Mouse (Mus musculus) lung, postnatal 36 days (tissue): ENCODE results near the gene Narfl.
"Not testable (repeated sequence)": the region's sequence is repeated elsewhere in the genome, so short reads cannot be mapped to it uniquely, and the experiment has no call there.

Source experiments
- DNase-seq: peaks from one replicate; pipeline ENCODE4 v3.0.0; 2022; ENCODE audit warnings: mixed read lengths

The Narfl gene

DNA sequence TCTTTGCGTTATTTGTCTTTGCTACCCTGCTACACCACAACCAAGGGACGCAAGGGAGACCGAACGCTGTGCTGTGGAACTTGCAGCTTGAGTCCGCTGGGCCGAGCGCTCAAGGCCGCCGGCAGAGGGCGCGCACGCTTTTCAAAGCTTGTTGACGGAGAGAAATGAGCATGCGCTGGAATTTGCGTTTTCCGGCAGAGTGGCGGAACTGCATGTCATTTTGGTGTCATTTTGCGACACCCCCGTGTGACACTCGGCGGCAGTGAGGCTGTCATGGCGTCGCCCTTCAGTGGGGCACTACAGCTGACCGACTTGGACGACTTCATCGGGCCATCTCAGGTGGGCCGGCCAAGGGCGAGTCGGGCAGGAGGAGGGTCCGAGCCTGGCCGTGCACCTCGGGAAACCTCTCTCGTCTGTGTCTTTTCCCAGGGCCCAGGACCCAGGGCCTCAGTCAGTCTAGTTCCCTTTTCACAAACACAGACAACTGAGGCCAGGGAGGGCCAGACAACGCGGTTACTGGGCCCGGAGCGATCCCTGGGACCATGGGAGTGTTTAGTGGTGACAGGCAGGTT, at the start of gene Narfl:
TSS of gene Narfl (plus strand) at position 228 of the 572 bp plus-strand sequence.
- peak; percentile 98 for DNase-seq

DNA sequence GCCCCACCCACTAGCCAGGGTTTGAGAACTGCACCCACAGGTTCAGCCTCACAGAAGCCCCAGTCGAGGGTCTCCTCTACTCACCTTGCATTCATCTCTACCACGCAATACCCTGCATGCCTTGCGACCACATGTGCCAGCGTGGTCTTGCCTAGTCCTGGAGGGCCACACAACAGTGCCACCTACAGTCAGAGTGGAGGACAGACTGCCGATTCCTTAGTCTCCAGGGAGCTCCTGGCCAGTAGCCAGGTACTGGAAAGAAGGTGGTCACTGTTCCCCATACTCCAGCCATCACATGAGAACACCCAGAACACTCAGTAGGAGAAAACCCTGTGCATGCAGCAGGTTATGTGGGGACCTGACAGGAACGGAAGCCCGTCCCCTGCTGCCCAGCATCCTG, 49.7 kb upstream of the Narfl start:
- DNase-seq: no peak

DNA sequence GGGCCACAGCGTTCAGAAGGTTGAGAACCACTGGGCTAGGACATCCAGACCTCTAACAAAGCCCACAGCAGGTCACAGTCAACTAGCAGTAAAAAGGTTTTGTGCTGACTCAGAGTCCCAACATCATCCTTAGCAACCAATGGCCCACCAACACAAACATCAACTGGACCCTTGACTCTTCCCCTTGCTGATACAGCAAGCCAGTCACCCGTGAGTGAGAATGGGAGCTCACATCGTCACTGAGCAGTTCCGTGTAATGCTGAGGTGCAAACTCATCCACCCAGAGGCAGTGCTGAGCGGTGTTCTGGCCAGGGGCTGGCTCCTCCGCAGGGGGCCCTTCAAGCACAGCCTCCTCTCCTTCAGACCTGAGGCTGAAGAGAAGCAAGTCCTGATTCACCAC, 48.3 kb upstream of the Narfl start:
- DNase-seq: no peak

DNA sequence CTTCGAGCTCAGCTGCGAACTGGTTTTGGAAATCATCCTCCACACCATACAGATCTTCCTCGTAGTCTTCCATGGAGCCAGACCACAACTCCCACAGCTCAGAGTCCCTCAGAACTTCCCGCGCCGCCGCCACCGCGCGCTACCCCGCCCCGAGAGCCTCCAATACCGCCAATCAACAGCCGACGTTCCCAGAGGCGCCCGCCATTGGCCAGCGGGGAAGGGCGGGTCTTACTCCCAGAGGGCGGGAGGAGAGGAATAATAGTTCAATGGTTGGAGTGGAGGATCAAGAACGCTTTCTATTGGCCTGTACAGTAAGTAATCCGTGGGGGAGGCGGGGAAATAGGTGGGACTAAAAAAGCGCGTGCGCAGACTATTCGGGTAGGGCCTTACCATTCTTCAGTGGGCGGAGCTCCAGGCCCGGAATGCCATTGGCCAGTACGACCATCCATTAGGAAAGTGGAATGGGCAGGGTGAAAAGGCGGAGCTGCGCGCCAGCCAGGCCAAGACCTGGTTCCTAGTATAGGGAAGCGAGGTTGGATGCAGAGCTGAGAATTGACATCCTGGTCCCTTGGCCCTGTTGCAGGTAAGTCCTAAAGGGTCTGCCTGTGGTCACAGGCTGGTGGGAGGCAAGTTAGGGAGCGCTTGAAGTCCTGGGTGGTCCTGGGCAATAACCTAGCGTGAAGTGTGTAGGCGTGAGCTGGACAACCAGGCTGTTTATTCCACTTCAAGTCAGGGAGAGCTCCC, 46.1 kb upstream of the Narfl start, which contains the start of the genes Chtf18 and Rpusd1:
TSS of gene Chtf18 (minus strand) at position 155 of the 744 bp plus-strand sequence.
TSS of gene Rpusd1 (plus strand) at position 406 of the 744 bp plus-strand sequence.
- DNase-seq: peak; percentile 100

DNA sequence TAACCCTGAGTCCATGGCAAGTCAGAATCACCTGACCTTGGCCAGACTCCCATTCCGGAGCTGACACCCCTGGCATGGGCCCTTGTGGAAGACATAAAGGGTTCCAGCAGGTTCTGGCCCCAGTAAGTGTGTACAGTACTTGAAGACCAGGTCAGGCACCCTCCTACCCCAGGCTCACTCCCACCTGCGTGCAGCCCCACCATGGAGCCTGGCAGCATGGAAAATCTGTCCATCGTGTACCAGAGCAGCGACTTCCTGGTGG, 45.6 kb upstream of the Narfl start:
- no peak for DNase-seq

DNA sequence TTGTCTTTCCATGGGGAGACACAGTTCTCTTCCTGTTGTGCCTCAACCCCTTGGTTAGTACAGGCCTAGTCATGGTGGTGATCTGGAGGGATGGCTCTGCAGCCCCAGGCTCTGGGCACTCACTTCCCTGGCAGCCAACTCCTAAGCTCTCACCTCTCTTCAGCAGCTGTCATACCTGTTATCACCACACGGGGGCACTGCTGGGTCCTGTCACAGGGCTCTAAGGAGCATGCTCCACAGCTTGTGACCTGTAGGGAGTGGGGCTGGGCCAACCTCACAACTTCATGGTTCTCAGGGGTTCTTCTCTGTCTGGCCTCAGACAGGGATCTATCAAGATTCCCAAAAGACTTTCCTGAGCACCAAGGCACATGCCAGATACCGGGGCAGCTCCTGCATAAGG, 41.5 kb upstream of the Narfl start:
- peak; percentile 90 for DNase-seq

DNA sequence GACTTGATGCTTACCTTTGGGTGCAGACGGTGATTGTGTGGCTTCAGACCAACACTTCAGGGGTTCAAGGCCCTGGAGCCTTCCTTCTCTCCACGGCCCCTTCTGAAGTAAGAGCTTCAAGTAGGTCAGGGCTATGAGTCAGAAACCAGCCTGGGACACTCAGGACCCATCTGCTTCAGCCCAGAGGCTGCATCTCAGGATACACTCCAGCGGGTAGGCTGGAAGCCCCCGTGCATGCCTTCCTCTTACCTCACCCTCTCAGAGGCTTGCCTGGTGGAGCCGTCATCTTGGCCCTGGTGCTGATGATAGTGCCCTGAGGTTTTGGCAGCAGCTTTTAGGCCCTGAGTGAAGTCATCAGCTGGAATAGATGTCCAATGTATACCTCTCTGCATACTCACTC, 38.3 kb upstream of the Narfl start:
- DNase-seq: no peak

DNA sequence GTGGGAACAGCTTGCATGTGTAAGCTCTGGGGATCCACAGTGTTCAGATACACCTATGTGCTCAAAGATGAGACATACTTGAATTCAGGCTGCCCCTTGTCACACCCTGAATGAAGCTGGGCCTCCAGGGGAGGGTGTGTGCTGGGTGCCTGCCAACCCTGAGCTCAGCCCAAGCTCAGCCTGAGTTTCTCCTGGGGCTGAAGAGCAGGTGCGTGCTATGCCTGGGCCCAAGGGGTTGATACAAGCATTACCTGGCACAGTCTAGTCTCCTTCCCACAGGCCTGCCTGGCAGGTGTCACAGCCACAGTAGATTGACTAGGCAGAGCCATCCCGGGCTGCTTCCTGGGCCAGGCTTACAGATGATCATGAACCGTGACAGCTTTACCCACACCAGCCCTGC, 37.8 kb upstream of the Narfl start, which contains the start of gene Mslnl:
TSS of gene Mslnl (plus strand) at position 298 of the 400 bp plus-strand sequence.
- DNase-seq: no peak

DNA sequence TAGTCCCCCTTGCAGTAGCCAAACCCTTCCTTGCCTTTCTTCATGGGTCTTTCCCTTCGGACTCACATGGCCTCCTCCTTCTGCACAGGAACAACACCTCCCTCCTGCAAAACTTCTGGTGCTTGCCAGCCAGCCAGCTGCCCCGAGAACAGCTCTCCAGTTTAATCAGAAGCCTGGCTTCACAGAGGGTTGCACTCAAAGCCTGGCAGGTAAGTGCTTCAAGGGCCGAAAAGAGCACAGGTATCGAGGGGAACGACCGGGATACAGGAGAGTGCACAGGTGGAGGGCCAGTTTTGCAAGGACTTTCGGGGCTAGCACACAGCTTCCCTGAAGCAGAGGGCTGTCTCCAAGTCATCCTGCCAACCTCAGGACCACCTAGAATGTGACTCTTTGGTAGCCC, 34.7 kb upstream of the Narfl start:
- DNase-seq: peak; percentile 34

DNA sequence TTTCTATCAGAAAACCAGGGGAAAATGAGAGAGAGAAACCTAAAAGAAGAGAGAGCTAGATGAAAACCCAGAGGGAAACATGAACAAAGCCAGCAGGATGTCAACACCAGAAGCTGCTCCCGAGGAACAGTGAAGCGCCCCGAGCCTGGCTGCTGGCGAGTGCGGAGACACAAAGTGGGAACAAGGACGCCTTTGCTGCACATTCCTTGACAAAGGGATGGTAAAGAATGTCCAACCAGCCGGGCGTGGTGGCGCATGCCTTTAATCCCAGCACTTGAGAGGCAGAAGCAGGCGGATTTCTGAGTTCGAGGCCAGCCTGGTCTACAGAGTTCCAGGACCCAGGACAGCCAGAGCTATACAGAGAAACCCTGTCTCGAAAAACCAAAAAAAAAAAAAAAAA, 32.1 kb upstream of the Narfl start:
- not testable (repeated sequence) for DNase-seq

DNA sequence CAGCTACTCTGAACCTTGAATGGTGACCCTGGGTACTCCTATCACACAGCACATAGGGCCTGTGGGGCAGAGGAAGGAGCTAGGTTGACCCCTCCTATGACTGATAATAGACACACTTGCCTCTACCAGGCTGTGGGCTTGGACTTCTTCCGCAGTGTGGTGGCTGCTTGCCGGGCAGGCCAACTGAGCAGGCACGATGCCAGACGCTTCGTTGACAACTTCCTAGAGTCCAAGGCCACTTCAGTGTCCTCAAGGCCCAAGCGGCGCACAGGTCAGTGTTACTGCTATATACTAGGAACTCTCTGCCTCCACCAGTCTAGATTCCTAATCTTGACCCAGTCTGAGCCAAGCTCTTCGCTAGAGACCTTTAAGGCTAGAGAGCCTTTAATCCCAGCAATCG, 29.7 kb upstream of the Narfl start:
- DNase-seq: peak; percentile 27

DNA sequence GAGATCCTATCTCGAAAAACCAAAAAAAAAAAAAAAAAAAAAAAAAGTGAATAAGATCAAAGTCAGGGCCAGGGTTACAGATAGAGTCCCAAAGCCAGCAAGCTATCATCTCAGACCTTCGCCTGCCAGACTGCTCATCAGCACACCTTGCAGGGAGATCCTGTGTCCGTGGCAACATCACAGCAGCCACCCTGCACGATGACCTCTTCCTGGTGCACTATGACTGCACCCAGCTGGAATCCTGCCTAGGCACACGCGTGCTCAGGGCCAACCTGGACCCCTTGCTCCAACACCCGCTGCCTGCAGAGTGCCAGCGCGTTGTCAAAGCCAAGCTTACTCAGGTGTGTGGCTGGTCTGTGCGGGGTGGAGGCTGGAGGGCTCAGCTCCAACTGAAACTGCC, 29.3 kb upstream of the Narfl start:
- no peak for DNase-seq

DNA sequence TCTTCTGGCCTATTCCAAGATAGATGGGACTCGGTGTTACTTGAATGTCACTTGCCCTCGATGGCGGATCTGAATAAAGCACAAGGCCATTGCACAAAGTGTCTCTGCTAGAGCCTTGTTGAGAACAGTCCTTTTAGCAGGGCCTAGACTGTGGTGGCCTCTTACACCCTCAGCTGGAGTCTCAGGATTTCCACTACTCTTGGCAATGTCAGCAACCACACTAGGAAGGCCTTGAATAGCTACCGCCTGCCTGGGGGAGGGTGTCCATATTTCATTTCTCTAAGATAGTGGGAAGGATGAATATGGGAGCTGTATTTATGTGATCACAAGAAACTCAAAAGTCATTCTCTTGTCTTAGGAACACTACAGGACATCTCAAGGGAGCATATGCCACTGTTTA, 25.3 kb upstream of the Narfl start:
- DNase-seq: no peak

DNA sequence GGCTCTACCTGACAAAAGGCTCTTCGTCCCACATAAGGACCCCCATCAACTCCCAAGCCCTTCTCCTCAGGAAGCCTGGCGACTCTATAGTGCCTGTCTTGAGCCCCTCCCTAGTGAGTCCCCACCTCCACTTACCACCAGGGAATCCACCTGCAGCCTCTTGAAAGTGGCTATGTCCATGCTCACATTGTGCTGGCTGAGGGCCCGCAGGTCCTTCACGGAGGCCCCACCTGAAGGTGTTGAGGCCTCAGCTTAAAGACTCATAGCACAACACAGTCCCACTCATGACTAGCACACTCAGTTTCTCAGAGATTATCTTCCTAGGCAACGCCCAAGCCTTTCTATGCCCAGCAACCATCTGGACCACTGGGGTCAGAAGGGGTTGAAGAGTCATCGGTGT, 24.3 kb upstream of the Narfl start:
- DNase-seq: no peak

DNA sequence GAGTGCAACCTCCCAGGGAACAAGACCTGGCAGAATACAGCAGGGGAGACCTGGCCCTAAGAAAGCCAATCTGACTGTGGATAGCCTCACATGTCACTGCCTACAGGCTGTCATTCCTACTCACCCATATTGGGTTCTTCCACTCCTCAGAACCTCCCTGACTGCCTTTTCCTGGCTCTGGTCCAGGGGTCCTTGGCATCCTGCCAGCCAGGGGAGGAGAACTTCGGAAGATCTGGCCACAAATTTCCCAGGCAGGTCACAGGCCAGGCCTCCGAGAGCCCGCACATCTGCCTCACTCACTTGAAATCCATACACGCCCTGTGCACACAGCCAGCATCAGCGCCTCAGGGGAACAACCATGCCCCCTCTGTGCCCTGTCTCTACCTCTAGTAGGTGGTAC, 22.1 kb upstream of the Narfl start:
- DNase-seq: peak; percentile 27

DNA sequence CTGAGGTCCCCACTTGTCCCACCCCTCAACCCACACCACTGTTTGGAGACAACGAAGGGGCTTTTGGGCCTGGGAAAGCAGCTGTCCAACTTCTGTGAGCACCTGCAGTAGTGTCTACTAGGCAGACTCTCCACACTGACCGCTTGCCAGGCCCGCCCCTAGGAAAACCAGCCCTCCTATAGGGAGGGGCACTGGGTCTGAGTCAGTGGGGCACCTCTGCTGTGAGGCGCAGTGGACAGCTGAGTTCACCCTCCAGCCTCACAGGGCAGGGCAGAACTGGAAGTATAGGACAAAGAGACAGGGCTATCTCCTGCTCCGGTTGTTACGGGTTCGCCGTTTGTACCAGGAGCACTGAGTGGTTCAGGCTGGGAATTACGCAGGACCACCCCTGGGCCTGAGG, 19.3 kb upstream of the Narfl start, which contains the start of gene Msln:
TSS of gene Msln (minus strand) at position 138 of the 400 bp plus-strand sequence.
- no peak for DNase-seq

DNA sequence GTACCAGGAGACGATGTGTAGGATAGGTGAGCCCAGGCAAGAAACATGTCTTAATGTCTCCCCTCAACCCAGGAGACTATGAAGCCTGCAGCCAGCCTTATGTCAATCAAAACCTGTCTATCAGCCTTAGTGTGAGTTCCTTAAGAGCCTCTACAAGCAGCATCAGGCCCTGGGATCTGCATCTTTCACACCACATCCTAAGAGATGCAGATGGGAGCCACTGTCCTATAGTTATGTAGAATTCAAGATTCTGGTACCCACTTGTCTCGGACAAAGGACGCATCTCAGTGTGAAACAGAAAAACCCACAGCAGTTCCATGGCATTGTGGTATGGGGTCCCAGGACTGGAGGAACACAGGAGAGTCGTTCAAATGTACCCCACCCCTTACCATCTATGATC, 18.5 kb upstream of the Narfl start:
- DNase-seq: no peak

DNA sequence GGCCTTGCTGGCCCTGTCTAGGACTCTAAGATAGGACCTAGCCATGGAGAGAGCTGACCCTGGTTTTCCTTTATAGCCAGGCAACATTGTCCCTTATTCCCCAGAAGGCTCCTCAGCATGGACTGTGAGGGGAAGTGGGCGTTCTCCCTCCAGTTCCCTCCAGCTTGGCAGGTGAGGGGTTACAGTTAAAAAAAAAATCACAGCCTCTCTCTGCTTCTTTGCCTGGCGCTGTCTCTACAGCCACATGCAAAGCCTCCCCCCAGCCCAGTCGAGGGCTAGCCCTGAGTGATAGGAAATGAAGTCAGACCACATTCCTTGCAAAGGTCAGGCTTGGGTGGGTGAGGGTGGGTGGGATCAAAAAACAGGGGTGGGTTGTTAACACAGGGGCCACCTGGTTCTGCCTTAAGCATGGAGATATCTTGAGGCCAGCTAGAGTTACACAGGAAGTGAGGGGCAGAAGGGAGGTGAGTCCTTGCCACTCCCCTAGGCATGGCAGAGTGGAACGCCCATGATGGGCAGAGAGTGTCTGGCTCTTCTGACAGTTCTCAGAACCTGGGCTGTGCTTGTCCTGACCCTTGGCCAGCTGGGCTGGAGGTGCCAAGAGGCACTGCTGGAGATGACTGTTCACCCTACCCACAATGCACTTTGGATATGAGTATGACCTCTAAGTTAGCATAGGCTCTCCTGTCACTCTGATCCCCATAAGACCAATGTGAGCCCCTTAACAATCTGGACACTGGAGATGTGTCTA, 17.8 kb upstream of the Narfl start:
- DNase-seq: peak; percentile 4

DNA sequence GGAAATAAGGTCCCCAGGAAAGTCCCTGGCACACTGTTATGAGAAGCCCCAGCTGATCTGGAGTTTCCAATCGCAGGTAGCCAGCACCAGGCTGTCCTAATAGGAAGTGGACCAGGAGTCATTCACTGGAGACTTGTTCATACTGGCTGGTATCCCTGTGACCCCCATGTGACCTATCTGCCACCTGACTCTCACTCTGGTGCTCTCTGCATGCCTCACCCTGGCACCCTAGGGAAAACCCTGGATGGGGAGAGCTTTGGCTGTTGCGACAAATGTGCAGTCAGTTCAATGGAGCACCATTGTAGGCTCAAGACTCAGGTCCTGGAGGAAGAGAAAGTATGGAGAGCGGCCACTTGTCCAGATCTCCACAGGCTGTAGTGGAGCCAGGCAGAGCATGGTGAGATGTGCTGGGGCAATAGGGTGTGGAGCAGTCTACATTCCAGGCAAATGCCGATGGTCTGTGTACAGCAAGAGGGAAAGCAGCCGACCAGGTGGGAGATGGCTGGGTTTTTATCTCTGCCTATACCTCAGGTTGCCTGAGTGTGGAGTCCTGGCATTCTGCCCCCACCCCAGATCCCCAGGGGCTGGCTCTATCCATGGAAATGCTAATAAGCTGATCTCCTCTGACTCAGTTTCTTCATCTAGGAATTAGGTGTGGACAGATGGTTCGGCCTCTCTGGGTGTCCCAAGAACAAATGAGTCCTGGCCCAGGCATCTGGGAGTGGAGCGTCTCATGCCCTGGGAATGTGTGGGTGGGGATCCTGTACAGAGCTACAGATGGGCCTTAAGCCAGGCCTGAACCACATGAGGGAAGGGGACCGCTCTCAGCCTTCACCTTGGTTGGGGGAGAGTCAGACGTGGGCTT, 17.0 kb upstream of the Narfl start:
- DNase-seq: peak; percentile 38

DNA sequence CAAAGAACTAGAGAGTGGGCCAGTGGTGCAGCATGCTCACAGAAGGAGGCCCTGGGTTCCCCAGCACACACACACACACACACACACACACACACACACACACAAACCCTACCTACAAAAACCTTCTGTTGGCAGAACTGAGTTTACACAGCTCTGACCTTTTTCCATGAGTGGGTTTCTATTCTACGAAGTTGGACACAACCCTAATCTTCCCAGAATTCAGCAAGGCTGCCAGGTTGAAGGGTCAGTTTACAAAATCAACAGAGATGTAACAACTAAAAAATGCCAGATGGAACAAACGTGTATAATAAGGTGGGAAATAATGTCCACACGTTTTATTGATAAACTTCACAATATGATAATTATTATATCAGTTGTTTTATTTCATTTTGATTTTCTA, 15.9 kb upstream of the Narfl start:
- DNase-seq: no peak

DNA sequence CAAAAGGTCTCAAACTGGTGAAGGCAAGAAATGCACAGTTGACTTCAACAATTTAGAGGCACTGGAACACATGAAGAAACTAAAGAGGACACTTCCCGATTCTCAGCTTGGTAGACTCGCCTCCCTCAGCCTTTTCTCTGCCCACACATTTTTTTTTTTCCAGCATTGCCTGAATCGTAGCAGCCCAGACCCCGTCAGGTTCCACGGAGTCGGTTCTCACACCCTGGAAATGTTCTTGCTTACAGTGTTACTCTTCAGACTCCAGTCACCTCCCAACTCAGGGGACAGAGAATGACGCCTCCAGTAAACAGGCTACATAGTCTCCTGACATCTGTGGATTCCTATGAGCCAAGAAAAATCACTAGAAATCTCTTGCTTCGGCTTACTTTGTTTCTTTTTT, 13.4 kb upstream of the Narfl start:
- no peak for DNase-seq

DNA sequence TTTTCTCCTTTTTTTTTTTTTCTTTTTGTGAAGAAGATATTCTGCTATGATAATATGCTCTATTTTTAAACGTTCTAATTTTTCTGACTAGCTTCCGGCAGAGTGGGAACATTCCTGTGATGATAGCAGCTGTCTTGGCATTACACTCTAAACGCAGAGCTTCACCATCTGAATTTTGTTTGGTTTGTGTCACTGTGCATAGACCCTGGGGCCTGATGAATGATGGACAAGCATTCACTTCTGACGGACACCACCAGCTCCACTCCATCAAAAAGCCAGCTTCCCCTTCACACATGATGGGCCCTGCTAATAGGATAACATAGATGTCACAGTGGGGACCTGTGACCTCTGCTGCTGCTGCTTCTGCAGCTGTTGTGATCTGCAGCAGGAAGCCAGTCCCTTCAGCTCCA, 12.0 kb upstream of the Narfl start:
- no peak for DNase-seq

DNA sequence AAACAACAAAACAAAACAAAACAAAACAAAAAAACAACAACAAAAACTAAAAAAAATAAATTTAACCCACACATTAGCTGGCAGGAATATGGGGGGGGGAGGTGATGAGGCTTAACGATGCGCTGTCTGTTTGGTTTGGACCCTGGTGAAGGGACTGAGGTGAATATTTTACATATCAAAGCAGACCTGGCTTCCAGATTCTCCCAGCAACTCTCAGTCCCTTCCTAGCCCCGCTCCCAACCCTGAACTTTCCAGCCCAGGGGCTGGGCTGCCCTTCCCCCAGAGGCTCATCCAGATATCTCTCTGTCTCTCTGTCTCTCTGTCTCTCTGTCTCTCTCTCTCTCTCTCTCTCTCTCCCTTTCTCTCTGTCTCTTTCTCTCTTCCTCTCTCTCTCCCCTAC, 11.0 kb upstream of the Narfl start:
- no peak for DNase-seq
